In the genomic region with DNA sequence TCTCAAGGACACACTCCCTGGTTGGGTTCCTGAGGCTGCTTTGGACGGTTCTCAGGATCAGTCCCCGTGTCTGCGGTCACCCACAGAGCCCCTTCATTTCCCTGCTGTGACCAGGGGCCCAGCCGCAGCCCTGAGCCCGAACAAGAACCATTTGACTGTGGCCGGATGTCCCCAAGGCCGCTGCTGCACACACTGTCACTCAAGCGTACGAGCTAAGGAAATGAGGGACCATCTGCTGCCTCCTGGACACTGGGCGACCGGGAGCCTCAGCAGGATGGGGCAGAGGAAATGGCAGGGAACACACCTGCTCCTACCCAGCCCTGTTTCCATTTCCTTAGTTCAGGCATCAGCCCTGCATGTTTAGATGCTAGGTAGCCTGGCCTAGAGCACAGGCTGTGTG, we compare ENCODE assay signal across 21 mouse cellular contexts. TPM values are rescaled to one million over a fixed set of nuclear protein-coding genes. Genes with fewer than 3 reads are reported as not detected.
DNase-seq lines count a peak whose midpoint lies in the region; ATAC-seq and TF ChIP-seq lines count a peak whose summit lies in the region.
"Had no signal": no experiment of that assay in that cellular context is flagged by ENCODE, and none has a peak within 500 bp of the region (broad histone marks: within the 10 kb centered on the region; RNA-seq: fewer than 3 reads in every experiment).

No protein-coding gene starts in this region.

- 69% methylated on average over 11 of the region's 11 CpGs for WGBS in heart, embryonic 15.5 days
- WGBS in heart, embryonic 11.5 days (ENCODE audit: insufficient replicate concordance): 74% methylated on average over 11 of the region's 11 CpGs
- WGBS in lung, embryonic 14.5 days: 69% methylated on average over 11 of the region's 11 CpGs
- 37% methylated on average over 11 of the region's 11 CpGs for WGBS in hindbrain, embryonic 13.5 days
- 54% methylated on average over 11 of the region's 11 CpGs for WGBS in liver, embryonic 12.5 days (ENCODE audit: insufficient replicate concordance)

- H3K4me2 ChIP-seq in heart, embryonic 15.5 days: no peak overlapping the region
- no peak overlapping the region for H3K4me2 ChIP-seq in heart, embryonic 11.5 days
- no peak overlapping the region for H3K4me2 ChIP-seq in lung, embryonic 14.5 days
- H3K4me2 ChIP-seq in hindbrain, embryonic 13.5 days: no peak overlapping the region
- H3K4me2 ChIP-seq in liver, embryonic 12.5 days: no peak overlapping the region
- H3K4me2 ChIP-seq: embryonic facial prominence, embryonic 13.5 days; heart, embryonic 13.5 days; hindbrain, embryonic 15.5 days; limb, embryonic 15.5 days had no signal

- H3K36me3 ChIP-seq in heart, embryonic 15.5 days: no peaks in the 10 kb centered on the region
- peaks cover 7% of the 10 kb centered on the region; the same call in 1 of the 2 replicates for H3K36me3 ChIP-seq in heart, embryonic 11.5 days (ENCODE audit: control insufficient read depth, insufficient read depth, low read length)
- H3K36me3 ChIP-seq in lung, embryonic 14.5 days (ENCODE audit: insufficient read depth): 0 out of 2 replicates have a peak, but pooled peaks cover 6% of the 10 kb centered on the region
- peaks cover 25% of the 10 kb centered on the region for H3K36me3 ChIP-seq in hindbrain, embryonic 13.5 days
- peaks cover 23% of the 10 kb centered on the region for H3K36me3 ChIP-seq in liver, embryonic 12.5 days

- 0 out of 2 replicates have a peak, but pooled peaks have one; percentile 19 for ATAC-seq in heart, embryonic 15.5 days (replicated peaks; ENCODE audit: insufficient number of reproducible peaks, insufficient read depth, low FRiP score, low read depth)
- ATAC-seq in heart, embryonic 11.5 days (replicated peaks; ENCODE audit: insufficient number of reproducible peaks, low FRiP score, low TSS enrichment): no peak
- ATAC-seq in lung, embryonic 14.5 days (ENCODE audit: insufficient read depth): no peak
- no peak for ATAC-seq in hindbrain, embryonic 13.5 days (ENCODE audit: low FRiP score)
- ATAC-seq in liver, embryonic 12.5 days: no peak

- peak; percentile 32 for DNase-seq in lung, embryonic 14.5 days
- DNase-seq in lung, postnatal 14 days: no peak
- DNase-seq in A20 (ENCODE audit: low read depth, low spot score) (peak; percentile 67), adipocyte (ENCODE audit: low spot score) (no peak)
- DNase-seq: adrenal gland, adult 2 months; cerebellum, postnatal 14 days; gastrocnemius, postnatal 36 days; kidney, postnatal 25 days; lung, postnatal 36 days; midbrain, embryonic 14.5 days; right cerebral cortex, postnatal 25 days; thymus, adult 2 months had no signal

- H3K27me3 ChIP-seq in heart, embryonic 15.5 days: no peaks in the 10 kb centered on the region
- no peaks in the 10 kb centered on the region for H3K27me3 ChIP-seq in heart, embryonic 11.5 days (ENCODE audit: control insufficient read depth, insufficient read depth, low read length)
- no peaks in the 10 kb centered on the region for H3K27me3 ChIP-seq in lung, embryonic 14.5 days (ENCODE audit: insufficient read depth, low read length)
- H3K27me3 ChIP-seq in hindbrain, embryonic 13.5 days: no peaks in the 10 kb centered on the region; the same call in 1 of the 2 replicates
- no peaks in the 10 kb centered on the region; the same call in 1 of the 2 replicates for H3K27me3 ChIP-seq in liver, embryonic 12.5 days (replicated peaks)
- H3K27me3 ChIP-seq: embryonic facial prominence, embryonic 13.5 days; hindbrain, embryonic 15.5 days; limb, embryonic 15.5 days had no signal

- no peaks in the 10 kb centered on the region for H3K9me3 ChIP-seq in heart, embryonic 15.5 days (replicated peaks)
- H3K9me3 ChIP-seq in heart, embryonic 11.5 days (replicated peaks; ENCODE audit: control insufficient read depth, low read length): no peaks in the 10 kb centered on the region
- no peaks in the 10 kb centered on the region for H3K9me3 ChIP-seq in lung, embryonic 14.5 days (ENCODE audit: low read depth, low read length)
- H3K9me3 ChIP-seq in hindbrain, embryonic 13.5 days: no peaks in the 10 kb centered on the region
- no peaks in the 10 kb centered on the region for H3K9me3 ChIP-seq in liver, embryonic 12.5 days (replicated peaks)
- H3K9me3 ChIP-seq: embryonic facial prominence, embryonic 13.5 days; G1E; heart, embryonic 13.5 days; hindbrain, embryonic 15.5 days; limb, embryonic 15.5 days had no signal

- H3K27ac ChIP-seq in heart, embryonic 15.5 days: no peak overlapping the region
- no peak overlapping the region for H3K27ac ChIP-seq in heart, embryonic 11.5 days (ENCODE audit: low read depth, low read length)
- no peak overlapping the region for H3K27ac ChIP-seq in lung, embryonic 14.5 days (ENCODE audit: low read depth)
- no peak overlapping the region for H3K27ac ChIP-seq in hindbrain, embryonic 13.5 days
- no peak overlapping the region for H3K27ac ChIP-seq in liver, embryonic 12.5 days
- H3K27ac ChIP-seq: embryonic facial prominence, embryonic 13.5 days; heart, embryonic 13.5 days; hindbrain, embryonic 15.5 days; limb, embryonic 15.5 days had no signal

- no peak overlapping the region for H3K4me3 ChIP-seq in heart, embryonic 15.5 days
- no peak overlapping the region for H3K4me3 ChIP-seq in heart, embryonic 11.5 days (ENCODE audit: low read depth, low read length)
- no peak overlapping the region for H3K4me3 ChIP-seq in lung, embryonic 14.5 days (ENCODE audit: low read depth, low read length)
- no peak overlapping the region for H3K4me3 ChIP-seq in hindbrain, embryonic 13.5 days
- H3K4me3 ChIP-seq in liver, embryonic 12.5 days: no peak overlapping the region
- H3K4me3 ChIP-seq: embryonic facial prominence, embryonic 13.5 days; heart, embryonic 13.5 days; hindbrain, embryonic 15.5 days; limb, embryonic 15.5 days had no signal

- no peak overlapping the region for H3K9ac ChIP-seq in heart, embryonic 15.5 days
- H3K9ac ChIP-seq in heart, embryonic 11.5 days (ENCODE audit: low read depth, low read length): no peak overlapping the region
- no peak overlapping the region for H3K9ac ChIP-seq in lung, embryonic 14.5 days
- peak overlapping the region; percentile 53; the same call in 1 of the 2 replicates for H3K9ac ChIP-seq in hindbrain, embryonic 13.5 days
- H3K9ac ChIP-seq in liver, embryonic 12.5 days: no peak overlapping the region
- H3K9ac ChIP-seq: embryonic facial prominence, embryonic 13.5 days; heart, embryonic 13.5 days; hindbrain, embryonic 15.5 days; limb, embryonic 15.5 days had no signal

- TF ChIP-seq CTCF in lung, embryonic 14.5 days (IDR thresholded peaks at IDR 0.05; ENCODE audit: low read depth): no peak

- H3K4me1 ChIP-seq in heart, embryonic 15.5 days (replicated peaks): no peaks in the 10 kb centered on the region
- no peaks in the 10 kb centered on the region for H3K4me1 ChIP-seq in heart, embryonic 11.5 days (ENCODE audit: control insufficient read depth, insufficient read depth, low read length)
- H3K4me1 ChIP-seq in lung, embryonic 14.5 days (ENCODE audit: insufficient read depth): no peaks in the 10 kb centered on the region
- peaks cover 13% of the 10 kb centered on the region; the same call in 1 of the 2 replicates for H3K4me1 ChIP-seq in hindbrain, embryonic 13.5 days (replicated peaks)
- H3K4me1 ChIP-seq in liver, embryonic 12.5 days: no peaks in the 10 kb centered on the region
- H3K4me1 ChIP-seq: embryonic facial prominence, embryonic 13.5 days; heart, embryonic 13.5 days; hindbrain, embryonic 15.5 days; limb, embryonic 15.5 days had no signal

RNA-seq across cellular contexts. Expression of a gene that starts 2.4 kb away (rescaled TPM):
- not detected in 2 replicates for polyA plus RNA-seq in heart, embryonic 15.5 days (2015; fragmentation: Nextera tagmentation; extraction: Ambion mirVana)
- polyA plus RNA-seq in heart, embryonic 11.5 days (2014; fragmentation: Nextera tagmentation; extraction: Ambion mirVana): not detected in 2 replicates
- not detected in 2 replicates for polyA plus RNA-seq in lung, embryonic 14.5 days (2014; fragmentation: Nextera tagmentation; extraction: Ambion mirVana)
- not detected in 2 replicates for polyA plus RNA-seq in hindbrain, embryonic 13.5 days (2015; fragmentation: Nextera tagmentation; extraction: Ambion mirVana)
- polyA plus RNA-seq in liver, embryonic 12.5 days (2016; fragmentation: Nextera tagmentation; extraction: Ambion mirVana): not detected in 2 replicates
- polyA plus RNA-seq: embryonic facial prominence, embryonic 13.5 days; G1E; heart, embryonic 13.5 days; hindbrain, embryonic 15.5 days; midbrain, embryonic 14.5 days had no signal

RNA-seq across cellular contexts. Expression of a gene that starts 28.2 kb away (rescaled TPM):
- 25.2 and 33.2 TPM in 2 replicates for polyA plus RNA-seq in heart, embryonic 15.5 days (2015; fragmentation: Nextera tagmentation; extraction: Ambion mirVana)
- 11.8 and 16.7 TPM in 2 replicates for polyA plus RNA-seq in heart, embryonic 11.5 days (2014; fragmentation: Nextera tagmentation; extraction: Ambion mirVana)
- 11.7 and 13.8 TPM in 2 replicates for polyA plus RNA-seq in lung, embryonic 14.5 days (2014; fragmentation: Nextera tagmentation; extraction: Ambion mirVana)
- 21.8 and 22.2 TPM in 2 replicates for polyA plus RNA-seq in hindbrain, embryonic 13.5 days (2015; fragmentation: Nextera tagmentation; extraction: Ambion mirVana)
- polyA plus RNA-seq in liver, embryonic 12.5 days (2016; fragmentation: Nextera tagmentation; extraction: Ambion mirVana): 49.4 and 52.0 TPM in 2 replicates

RNA-seq across cellular contexts. Expression of a gene that starts 47.9 kb away (rescaled TPM):
- polyA plus RNA-seq in heart, embryonic 15.5 days (2015; fragmentation: Nextera tagmentation; extraction: Ambion mirVana): 0.05 TPM in 1 of 2 replicates, not detected in the other
- polyA plus RNA-seq in heart, embryonic 11.5 days (2014; fragmentation: Nextera tagmentation; extraction: Ambion mirVana): not detected in 2 replicates
- not detected in 2 replicates for polyA plus RNA-seq in lung, embryonic 14.5 days (2014; fragmentation: Nextera tagmentation; extraction: Ambion mirVana)
- not detected in 2 replicates for polyA plus RNA-seq in hindbrain, embryonic 13.5 days (2015; fragmentation: Nextera tagmentation; extraction: Ambion mirVana)
- not detected in 2 replicates for polyA plus RNA-seq in liver, embryonic 12.5 days (2016; fragmentation: Nextera tagmentation; extraction: Ambion mirVana)
- polyA plus RNA-seq: embryonic facial prominence, embryonic 13.5 days; heart, embryonic 13.5 days; hindbrain, embryonic 15.5 days; limb, embryonic 15.5 days; midbrain, embryonic 14.5 days; thymus, adult 2 months had no signal

Comparison
In these comparisons a context has a peak if more than half of its experiments do, and no peak if none do; other contexts are left out.
1. DNase-seq: peak in lung, embryonic 14.5 days (single experiment) and A20 (single experiment); none in lung, postnatal 14 days (single experiment) and adipocyte (single experiment).